Mouse (Mus musculus): ENCODE results near the gene Cdkal1. TPM values are rescaled to one million over a fixed set of nuclear protein-coding genes. Genes with fewer than 3 reads are reported as not detected.

Cdkal1 gene
- total and polyA plus RNA-seq, 2 experiments from 2014 or later = 11.1 to 18.9 TPM

DNA sequence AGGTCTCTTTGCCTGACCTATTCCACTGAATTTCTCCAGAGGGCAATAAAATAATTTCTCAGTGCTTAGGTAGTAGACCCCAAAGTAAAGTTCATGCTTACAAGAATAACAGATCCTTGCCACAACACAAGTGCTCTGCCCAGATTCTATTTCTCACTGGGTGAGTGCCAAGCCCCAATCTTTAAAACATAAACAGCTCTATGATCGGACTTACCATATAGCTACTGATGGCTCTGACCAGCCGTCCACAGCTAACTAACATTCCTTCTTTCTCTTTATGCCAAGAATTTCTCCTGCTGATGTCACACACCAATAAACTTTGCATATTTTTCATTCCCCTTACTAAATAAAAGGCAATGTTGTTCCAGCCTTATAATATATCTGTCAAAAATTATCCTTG is 283.0 kb downstream of the Cdkal1 start:
- 75% methylated on average over 2 of the region's 2 CpGs for WGBS

DNA sequence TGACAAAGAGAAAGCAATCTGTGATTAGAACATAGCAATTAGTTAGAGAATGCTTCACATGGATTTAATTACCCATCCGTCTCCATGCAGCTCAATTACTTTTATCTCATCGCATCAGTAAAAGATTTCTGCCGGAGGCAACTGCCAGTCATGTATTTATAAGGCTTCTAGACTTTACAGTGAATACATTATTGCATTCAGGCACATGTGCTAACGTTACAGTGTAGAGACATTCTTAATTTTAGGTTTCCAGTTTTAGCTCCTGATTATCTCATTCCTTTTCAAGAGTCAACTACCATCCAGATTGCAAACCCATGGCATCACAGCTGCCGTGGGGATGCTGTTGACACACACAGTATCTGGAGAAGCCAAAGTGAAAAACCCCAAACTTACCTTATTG is 289.8 kb downstream of the Cdkal1 start:
- H3K4me3 ChIP-seq (ENCODE audit: low read length) = no peak overlapping the region
- no peaks in the 10 kb centered on the region for H3K36me3 ChIP-seq (ENCODE audit: insufficient read depth, low read length)
- H3K27ac ChIP-seq = no peak overlapping the region
- no peaks in the 10 kb centered on the region for H3K4me1 ChIP-seq (ENCODE audit: insufficient read depth, low read length)
- H3K9ac ChIP-seq (replicated peaks; ENCODE audit: low read length) = no peak overlapping the region
- no peak for DNase-seq (ENCODE audit: low spot score)
- no peaks in the 10 kb centered on the region for H3K27me3 ChIP-seq (ENCODE audit: insufficient read depth, low read length)
- TF ChIP-seq CTCF (IDR thresholded peaks at IDR 0.05; ENCODE audit: low read depth) = no peak
- H3K4me2 ChIP-seq (ENCODE audit: low read depth, low read length) = no peak overlapping the region
- no peaks in the 10 kb centered on the region for H3K9me3 ChIP-seq (ENCODE audit: low read length)
- WGBS = 50% methylated on average over 5 of the region's 5 CpGs
- no peak for ATAC-seq

More for the DNA sequence above, 283.0 kb downstream of the Cdkal1 start:
- Histone ChIP-seq H3K27me3 (ENCODE audit: insufficient read depth, low read length) (no peaks in the 10 kb centered on the region), H3K4me3 (ENCODE audit: low read length) (no peak overlapping the region), H3K9ac (replicated peaks; ENCODE audit: low read length) (no peak overlapping the region), H3K36me3 (ENCODE audit: insufficient read depth, low read length) (no peaks in the 10 kb centered on the region), H3K27ac (no peak overlapping the region), H3K9me3 (ENCODE audit: low read length) (no peaks in the 10 kb centered on the region), H3K4me1 (ENCODE audit: insufficient read depth, low read length) (no peaks in the 10 kb centered on the region; the same call in 1 of the 2 replicates), H3K4me2 (ENCODE audit: low read depth, low read length) (no peak overlapping the region)
- DNase-seq (ENCODE audit: low spot score) (no peak), ATAC-seq (no peak)
- no peak for TF ChIP-seq CTCF (IDR thresholded peaks at IDR 0.05; ENCODE audit: low read depth)

DNA sequence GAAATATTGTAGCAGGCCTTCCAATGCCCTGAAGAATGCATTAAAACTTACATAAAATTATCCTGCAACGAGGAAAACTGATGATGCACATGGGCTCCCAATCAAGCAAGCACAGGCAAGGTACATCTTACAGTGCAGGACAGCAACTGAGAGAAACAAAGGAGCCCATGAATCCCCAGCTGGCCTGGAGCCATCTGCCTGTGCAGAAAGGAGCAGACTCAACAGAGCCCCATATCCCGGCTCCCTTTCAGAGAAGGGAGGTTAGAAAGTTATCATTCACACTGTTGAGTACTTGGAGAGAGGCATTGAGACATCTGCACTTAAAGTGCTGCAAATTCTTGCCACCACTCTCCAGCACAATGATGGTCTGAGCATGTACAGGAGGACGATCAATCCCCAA is 296.3 kb downstream of the Cdkal1 start:
- H3K27me3 ChIP-seq (ENCODE audit: insufficient read depth, low read length) = no peaks in the 10 kb centered on the region
- DNase-seq (ENCODE audit: low spot score) (no peak), ATAC-seq (no peak)
- no peak overlapping the region for H3K27ac ChIP-seq
- no peaks in the 10 kb centered on the region for H3K4me1 ChIP-seq (ENCODE audit: insufficient read depth, low read length)
- no peak overlapping the region for H3K4me3 ChIP-seq (ENCODE audit: low read length)
- TF ChIP-seq CTCF (IDR thresholded peaks at IDR 0.05; ENCODE audit: low read depth) = no peak
- no peak overlapping the region for H3K4me2 ChIP-seq (ENCODE audit: low read depth, low read length)
- no peaks in the 10 kb centered on the region for H3K36me3 ChIP-seq (ENCODE audit: insufficient read depth, low read length)
- no peaks in the 10 kb centered on the region for H3K9me3 ChIP-seq (ENCODE audit: low read length)
- H3K9ac ChIP-seq (replicated peaks; ENCODE audit: low read length) = no peak overlapping the region
- 45% methylated on average over 3 of the region's 3 CpGs for WGBS

DNA sequence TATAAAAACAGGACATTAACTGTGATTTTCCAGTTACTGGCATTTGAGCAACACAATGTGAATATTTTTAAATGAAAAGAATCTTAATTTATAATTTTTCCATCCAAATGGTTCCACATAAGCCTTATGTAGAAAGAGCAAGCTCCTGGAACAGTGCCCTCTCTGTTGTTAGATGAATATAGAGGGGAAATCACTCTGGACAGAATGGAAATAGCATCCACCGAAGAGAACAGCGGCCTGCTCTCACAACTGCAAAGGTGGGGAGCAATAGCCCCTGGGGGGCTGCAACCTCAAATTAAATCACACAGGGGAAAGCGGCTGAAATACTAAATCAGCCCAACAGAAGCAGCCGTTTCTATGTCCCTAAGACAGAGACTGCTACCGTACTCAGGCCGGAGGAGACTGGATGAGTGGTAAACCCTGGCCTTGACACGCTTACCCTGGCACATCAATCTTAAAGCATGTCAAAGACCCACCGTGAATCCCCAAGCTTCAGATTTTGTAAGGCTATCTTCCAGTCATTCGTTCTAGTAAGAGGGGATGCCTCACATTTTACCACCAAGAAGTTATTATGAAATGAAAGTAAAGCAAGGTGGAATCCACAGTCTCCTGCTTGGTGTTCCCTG is 300.2 kb downstream of the Cdkal1 start:
- H3K36me3 ChIP-seq (ENCODE audit: insufficient read depth, low read length) = no peaks in the 10 kb centered on the region
- H3K4me2 ChIP-seq (ENCODE audit: low read depth, low read length) = no peak overlapping the region
- WGBS = 64% methylated on average over 9 of the region's 9 CpGs
- no peak overlapping the region for H3K27ac ChIP-seq
- no peaks in the 10 kb centered on the region for H3K9me3 ChIP-seq (ENCODE audit: low read length)
- ATAC-seq = no peak
- no peak overlapping the region for H3K4me3 ChIP-seq (ENCODE audit: low read length)
- no peaks in the 10 kb centered on the region for H3K4me1 ChIP-seq (ENCODE audit: insufficient read depth, low read length)
- DNase-seq (ENCODE audit: low spot score) = no peak
- no peak for TF ChIP-seq CTCF (IDR thresholded peaks at IDR 0.05; ENCODE audit: low read depth)
- no peaks in the 10 kb centered on the region for H3K27me3 ChIP-seq (ENCODE audit: insufficient read depth, low read length)
- no peak overlapping the region for H3K9ac ChIP-seq (replicated peaks; ENCODE audit: low read length)

DNA sequence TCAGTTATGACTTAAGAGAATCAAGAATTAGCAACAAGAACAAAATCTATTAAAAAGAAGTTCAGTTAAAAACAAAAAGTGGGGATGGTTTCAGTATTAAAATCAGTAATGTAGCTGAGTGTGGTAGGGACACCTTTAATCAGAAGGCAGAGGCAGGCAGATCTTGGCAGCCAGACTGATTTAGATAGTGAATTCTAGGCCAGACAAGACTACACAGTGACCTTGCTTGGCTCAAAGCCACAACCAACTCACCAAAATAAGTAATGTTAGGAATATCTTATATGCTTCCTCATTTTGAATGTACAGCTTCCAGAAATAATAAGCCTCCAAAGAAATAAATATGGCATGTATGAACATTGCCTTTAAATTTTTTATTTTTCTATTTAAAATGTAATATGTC is 301.7 kb downstream of the Cdkal1 start:
- no peak overlapping the region for H3K9ac ChIP-seq (replicated peaks; ENCODE audit: low read length)
- H3K4me1 ChIP-seq (ENCODE audit: insufficient read depth, low read length) = no peaks in the 10 kb centered on the region
- no peak overlapping the region for H3K27ac ChIP-seq
- no peaks in the 10 kb centered on the region for H3K36me3 ChIP-seq (ENCODE audit: insufficient read depth, low read length)
- no peaks in the 10 kb centered on the region for H3K27me3 ChIP-seq (ENCODE audit: insufficient read depth, low read length)
- no peak for TF ChIP-seq CTCF (IDR thresholded peaks at IDR 0.05; ENCODE audit: low read depth)
- H3K9me3 ChIP-seq (ENCODE audit: low read length) = no peaks in the 10 kb centered on the region
- DNase-seq (ENCODE audit: low spot score) (no peak), ATAC-seq (no peak)
- H3K4me2 ChIP-seq (ENCODE audit: low read depth, low read length) = no peak overlapping the region
- H3K4me3 ChIP-seq (ENCODE audit: low read length) = no peak overlapping the region

DNA sequence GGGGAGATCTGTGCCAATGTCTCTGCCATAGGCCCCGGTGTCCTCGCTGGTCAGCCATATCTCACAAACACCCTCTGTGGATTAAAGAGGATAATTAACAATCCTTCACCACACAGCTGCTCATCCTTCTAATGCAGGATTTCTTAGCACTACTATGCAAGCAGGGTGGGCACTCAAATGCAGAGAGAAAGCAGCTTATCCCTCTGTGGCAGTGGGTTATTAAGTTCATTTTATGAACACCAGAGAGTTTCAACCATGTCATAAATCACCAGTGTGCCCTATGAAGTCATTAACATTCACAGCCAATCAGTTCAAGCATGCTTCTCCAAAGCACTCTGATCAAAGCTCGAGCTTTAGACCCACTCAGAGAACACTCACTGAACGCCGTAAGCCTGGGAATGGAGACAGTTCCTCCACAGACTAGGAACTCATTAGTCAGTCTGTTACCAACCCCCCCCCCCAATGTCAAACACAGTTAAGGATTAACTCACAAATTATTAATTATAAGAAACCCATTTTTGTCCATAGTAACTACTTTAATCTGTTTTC is 303.1 kb downstream of the Cdkal1 start:
- Histone ChIP-seq H3K4me2 (ENCODE audit: low read depth, low read length) (no peak overlapping the region), H3K36me3 (ENCODE audit: insufficient read depth, low read length) (no peaks in the 10 kb centered on the region), H3K4me3 (ENCODE audit: low read length) (no peak overlapping the region), H3K9ac (replicated peaks; ENCODE audit: low read length) (no peak overlapping the region), H3K9me3 (ENCODE audit: low read length) (no peaks in the 10 kb centered on the region), H3K27me3 (ENCODE audit: insufficient read depth, low read length) (no peaks in the 10 kb centered on the region), H3K27ac (no peak overlapping the region), H3K4me1 (ENCODE audit: insufficient read depth, low read length) (no peaks in the 10 kb centered on the region)
- no peak for TF ChIP-seq CTCF (IDR thresholded peaks at IDR 0.05; ENCODE audit: low read depth)
- WGBS = 63% methylated on average over 5 of the region's 5 CpGs
- ATAC-seq = no peak
- DNase-seq (ENCODE audit: low spot score) = no peak

DNA sequence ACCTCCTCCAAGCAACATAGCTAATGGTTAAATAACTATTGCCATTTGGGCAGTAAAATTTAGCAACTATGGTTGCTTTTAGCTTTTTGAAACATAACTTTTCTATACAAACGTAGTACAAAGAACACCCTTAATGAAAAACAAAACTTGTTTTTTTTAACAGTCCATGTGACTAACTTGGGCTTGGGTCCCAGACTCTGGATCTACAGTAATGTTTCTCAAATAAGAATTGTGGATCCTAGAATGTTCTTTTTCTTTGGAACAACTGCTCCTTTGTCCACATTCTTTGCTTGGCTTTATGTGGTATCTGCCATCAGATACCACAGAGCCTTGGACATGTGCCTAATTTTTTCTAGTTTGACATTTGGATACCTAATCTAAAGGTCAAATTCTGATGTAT is 304.6 kb downstream of the Cdkal1 start:
- no peak for DNase-seq (ENCODE audit: low spot score)
- no peak for TF ChIP-seq CTCF (IDR thresholded peaks at IDR 0.05; ENCODE audit: low read depth)

More for the DNA sequence above, 304.6 kb downstream of the Cdkal1 start:
- no peak overlapping the region for H3K4me2 ChIP-seq (ENCODE audit: low read depth, low read length)
- no peak overlapping the region for H3K9ac ChIP-seq (replicated peaks; ENCODE audit: low read length)
- no peak overlapping the region for H3K27ac ChIP-seq
- no peak overlapping the region for H3K4me3 ChIP-seq (ENCODE audit: low read length)
- no peaks in the 10 kb centered on the region for H3K4me1 ChIP-seq (ENCODE audit: insufficient read depth, low read length)
- H3K27me3 ChIP-seq (ENCODE audit: insufficient read depth, low read length) = no peaks in the 10 kb centered on the region
- 54% methylated on average over 1 of the region's 1 CpGs for WGBS
- no peaks in the 10 kb centered on the region for H3K9me3 ChIP-seq (ENCODE audit: low read length)
- ATAC-seq = no peak
- no peaks in the 10 kb centered on the region for H3K36me3 ChIP-seq (ENCODE audit: insufficient read depth, low read length)
